Mouse (Mus musculus) small intestine, adult 2 months (tissue): Measurements from ENCODE around the gene Gm20708.

Experiments
- CTCF ChIP-seq: fragments of 200-500 bp; IDR thresholded peaks from 2 replicates; pipeline ENCODE4 v1.5.1; 2012; ENCODE audit warnings: low read depth, mild to moderate bottlenecking, control low read depth, inconsistent platforms, low read length, moderate library complexity, mixed read lengths; ENCODE audit not compliant: insufficient replicate concordance, insufficient read length; ENCODE audit errors: extremely low read depth
- POLR2A ChIP-seq: fragments of 200-500 bp; IDR thresholded peaks from 2 replicates; pipeline ENCODE4 v1.6.1; 2012; ENCODE audit warnings: low read depth, mild to moderate bottlenecking, control low read depth, inconsistent platforms, low read length, moderate library complexity

DNA sequence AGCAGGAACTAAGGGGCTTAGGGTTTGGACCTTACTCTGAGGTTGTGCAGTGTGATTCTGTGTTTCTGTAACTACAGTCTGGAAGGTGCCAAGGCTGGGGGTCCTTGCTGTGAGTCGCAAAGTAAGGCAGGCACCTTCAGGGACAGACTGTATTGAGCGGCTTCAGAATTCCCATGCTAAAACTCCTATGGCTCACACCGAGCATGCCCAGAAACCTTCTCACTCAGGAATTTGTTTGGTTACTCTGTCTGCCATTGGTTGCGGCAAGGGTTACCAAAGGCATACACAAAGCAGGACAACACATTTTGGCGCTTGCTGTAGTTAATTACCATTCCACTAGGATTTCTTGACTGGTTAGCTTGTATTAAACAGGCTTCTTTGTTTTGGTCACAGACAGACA lies 16.7 kb downstream of the Gm20708 start:
- TF ChIP-seq CTCF: no peak
- TF ChIP-seq POLR2A: no peak
